Mouse (Mus musculus) hematopoietic stem cell, adult 5-6 weeks (primary cell): ENCODE results near the gene 4933415A04Rik. TPM values are rescaled to one million over a fixed set of nuclear protein-coding genes. Genes with fewer than 3 reads are reported as not detected.

Experiments
- ATAC-seq, 2 experiments: fragments of 125-278 bp in 1 of 2; replicated peaks in 1 of 2; 2 replicates each; pipeline ENCODE4 v1.8.0; 2016 to 2017; ENCODE audit warnings: inconsistent platforms in 2 of 2, mild to moderate bottlenecking in 2 of 2, moderate number of reproducible peaks in 2 of 2, low read depth in 1 of 2, moderate TSS enrichment in 1 of 2; ENCODE audit not compliant: low FRiP score in 2 of 2, poor library complexity in 2 of 2, severe bottlenecking in 2 of 2, insufficient read depth in 1 of 2, low TSS enrichment in 1 of 2
- total RNA-seq: library from RNA; stranded (forward); fragments of 172-1452, 232-1000 nt; gene quantifications from 2 replicates; pipeline ENCODE4 v1.2.3, GENCODE M21; 2017

The 4933415A04Rik gene
- total RNA-seq, 1 experiment from 2014 or later: 0.40 TPM

GRCm38 (mm10) chr11:43566696-43567095 is 20.1 kb upstream of the 4933415A04Rik start:
- ATAC-seq: no peak

GRCm38 (mm10) chr11:43568263-43568662 is 18.6 kb upstream of the 4933415A04Rik start:
- peak; percentile 47 for ATAC-seq

GRCm38 (mm10) chr11:43569188-43569587 is 17.7 kb upstream of the 4933415A04Rik start:
- peak; percentile 8 to 31; a peak in 2 of 4 replicates for ATAC-seq

GRCm38 (mm10) chr11:43569595-43569994 is 17.2 kb upstream of the 4933415A04Rik start:
- ATAC-seq: peak; percentile 55 to 60

- peak in 1 of 2 experiments; percentile 91; a peak in 1 of 4 replicates for ATAC-seq
Measured at GRCm38 (mm10) chr11:43575061-43575375, 11.8 kb upstream of the 4933415A04Rik start.

GRCm38 (mm10) chr11:43575376-43576151 is 11.3 kb upstream of the 4933415A04Rik start:
- peak; percentile 9 to 86; a peak in 3 of 4 replicates for ATAC-seq

- ATAC-seq: no peak
Measured at GRCm38 (mm10) chr11:43577713-43578478, 8.9 kb upstream of the 4933415A04Rik start.

- ATAC-seq: no peak
Measured at GRCm38 (mm10) chr11:43585211-43586005, 1.4 kb upstream of the 4933415A04Rik start.

GRCm38 (mm10) chr11:43589530-43590072 is 2.8 kb downstream of the 4933415A04Rik start:
- no peak for ATAC-seq

GRCm38 (mm10) chr11:43601440-43601839 is 14.6 kb downstream of the 4933415A04Rik start, which contains the start of gene Fabp6:
Gene Fabp6 (minus strand): TSS chr11:43601540.
- no peak for ATAC-seq

GRCm38 (mm10) chr11:43604207-43604606 is 17.4 kb downstream of the 4933415A04Rik start:
- ATAC-seq: no peak

GRCm38 (mm10) chr11:43604891-43605290 is 18.1 kb downstream of the 4933415A04Rik start:
- no peak for ATAC-seq

- ATAC-seq: no peak
Measured at GRCm38 (mm10) chr11:43605859-43606258, 19.0 kb downstream of the 4933415A04Rik start.

GRCm38 (mm10) chr11:43608440-43608839 is 21.6 kb downstream of the 4933415A04Rik start:
- ATAC-seq: no peak

GRCm38 (mm10) chr11:43610006-43610661 is 23.3 kb downstream of the 4933415A04Rik start:
- no peak for ATAC-seq

GRCm38 (mm10) chr11:43610662-43611033 is 23.8 kb downstream of the 4933415A04Rik start:
- no peak for ATAC-seq
